ENCODE assay signal across 16 mouse cellular contexts in the genomic region with DNA sequence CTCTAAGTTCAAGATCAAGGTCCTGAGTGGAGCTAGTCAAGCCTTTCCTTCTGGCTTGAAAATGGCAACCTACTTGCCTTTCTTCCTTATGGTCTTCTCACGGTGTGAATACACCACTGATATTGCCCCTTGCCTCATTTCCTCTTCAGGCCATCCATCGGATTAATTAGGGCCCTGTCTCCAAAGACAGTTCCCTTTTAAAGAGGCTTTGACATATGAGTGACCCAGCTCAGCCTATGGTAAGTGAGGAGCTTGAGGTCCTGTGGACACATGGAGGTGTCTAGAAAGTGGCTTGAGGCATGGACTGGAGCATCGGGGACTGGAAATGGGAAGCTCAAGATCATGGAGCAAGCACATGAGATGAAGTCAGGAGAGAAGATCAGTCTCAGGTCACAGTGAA.
"Had no signal": no experiment of that assay in that cellular context is flagged by ENCODE, and none has a peak within 500 bp of the region (broad histone marks: within the 10 kb centered on the region; RNA-seq: fewer than 3 reads in every experiment).

No protein-coding gene starts in this region.

- H3K27me3 ChIP-seq: limb, embryonic 13.5 days; liver, embryonic 12.5 days; liver, embryonic 15.5 days; lung, embryonic 15.5 days; midbrain, embryonic 13.5 days had no signal

- H3K9me3 ChIP-seq: limb, embryonic 10.5 days; liver, embryonic 12.5 days; liver, embryonic 15.5 days; lung, embryonic 15.5 days had no signal

- H3K36me3 ChIP-seq: limb, embryonic 10.5 days; limb, embryonic 13.5 days; liver, embryonic 12.5 days; liver, embryonic 15.5 days; lung, embryonic 15.5 days; midbrain, embryonic 13.5 days had no signal

- H3K4me3 ChIP-seq: limb, embryonic 10.5 days; limb, embryonic 13.5 days; liver, embryonic 12.5 days; liver, embryonic 15.5 days; lung, embryonic 15.5 days; midbrain, embryonic 13.5 days had no signal

- DNase-seq: kidney, adult 18-20 months; kidney, adult 9 months; kidney, postnatal 14 days; kidney, postnatal 4 days; liver; lung, postnatal 10 days; thymus, adult 2 months; thymus, postnatal 14 days; thymus, postnatal 4 days had no signal

- H3K4me1 ChIP-seq: liver, embryonic 12.5 days; liver, embryonic 15.5 days had no signal

- H3K9ac ChIP-seq: limb, embryonic 13.5 days; liver, embryonic 12.5 days; liver, embryonic 15.5 days; lung, embryonic 15.5 days; midbrain, embryonic 13.5 days had no signal

- H3K4me2 ChIP-seq: limb, embryonic 13.5 days; liver, embryonic 12.5 days; liver, embryonic 15.5 days; lung, embryonic 15.5 days; midbrain, embryonic 13.5 days had no signal

- ATAC-seq: liver, embryonic 12.5 days; midbrain, embryonic 13.5 days; midbrain, embryonic 16.5 days had no signal

- H3K27ac ChIP-seq: limb, embryonic 10.5 days; limb, embryonic 13.5 days; liver, embryonic 12.5 days; liver, embryonic 15.5 days; lung, embryonic 15.5 days; midbrain, embryonic 13.5 days had no signal
